Mouse (Mus musculus) cerebellum, adult 9-11 months (tissue): ENCODE measurements at regions not wholly inside any gene's neighbourhood (a gene's known extent, or its start where the extent isn't known, plus 50 kb on each side); places are given as distances from the start of the nearest gene placed in this dataset.

Experiments
- DNase-seq: peaks from one replicate; pipeline ENCODE4 v3.0.0; 2022

DNA sequence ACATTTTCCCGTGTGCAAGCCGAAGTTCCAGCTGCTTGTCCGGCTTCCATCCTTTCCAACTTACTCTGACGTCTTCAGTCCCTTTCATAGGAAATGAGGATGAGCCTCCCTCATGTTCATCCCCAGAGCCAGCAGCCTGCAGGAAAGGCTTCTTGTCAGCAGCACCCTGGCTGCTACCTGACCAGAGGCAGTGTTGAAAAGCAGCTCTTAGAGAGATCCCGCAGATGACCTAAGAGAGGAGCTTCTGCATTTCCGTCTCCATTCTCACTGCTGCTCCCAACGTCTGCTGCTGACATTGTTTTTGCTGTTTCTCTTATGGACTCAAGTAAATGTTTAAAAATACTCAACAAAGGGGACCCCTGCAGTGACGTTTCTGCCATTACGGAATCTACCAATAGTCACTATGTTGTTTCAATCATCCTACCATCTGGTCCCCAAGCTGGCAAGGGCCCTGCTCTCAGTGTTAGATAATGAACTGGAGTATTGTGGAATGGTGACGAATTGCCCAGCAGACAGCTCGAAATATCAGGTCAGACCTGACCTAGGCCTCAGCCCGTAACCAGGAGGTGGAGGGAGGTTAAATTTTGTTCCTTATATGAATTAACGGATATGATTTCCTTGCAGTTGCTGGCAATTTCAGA lies 151.0 kb upstream of the Paip1 start:
- DNase-seq: no peak

DNA sequence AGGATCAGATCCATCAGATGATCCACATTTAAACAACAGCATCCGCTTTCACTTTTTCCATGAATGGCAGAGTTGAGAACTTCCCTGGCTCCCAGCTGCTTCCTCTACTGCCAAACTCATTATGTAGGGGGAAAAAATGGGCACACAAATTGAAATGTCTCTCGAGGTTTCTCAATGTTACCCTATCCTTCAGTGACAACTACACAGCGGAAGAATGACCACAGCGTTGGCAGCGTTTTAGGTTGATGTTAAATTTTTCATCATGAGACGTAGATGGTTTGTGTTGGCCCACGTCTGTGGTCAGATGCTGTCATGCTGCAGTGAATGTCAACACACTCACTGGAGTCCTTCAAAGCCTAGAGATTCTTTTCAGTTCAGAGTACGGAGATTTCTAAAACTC lies 149.0 kb upstream of the Paip1 start:
- no peak for DNase-seq

DNA sequence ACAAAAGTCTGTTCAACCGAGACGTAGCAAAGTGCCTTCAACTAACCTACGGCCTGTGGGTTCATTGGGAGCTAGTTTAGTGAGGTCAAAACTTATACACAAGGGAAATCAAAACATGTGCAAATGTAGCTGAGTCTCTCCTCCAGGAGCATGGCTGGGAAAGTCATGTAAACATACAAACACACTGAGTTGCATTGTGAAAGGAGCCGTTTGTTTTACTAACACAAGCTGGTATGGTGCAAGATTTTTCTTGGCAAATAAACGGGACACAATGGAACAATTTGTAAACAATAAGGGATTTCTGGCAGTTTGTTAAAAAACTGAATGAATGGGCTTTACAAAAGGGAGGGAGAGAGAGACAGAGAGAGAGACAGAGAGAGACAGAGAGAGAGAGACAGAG lies 147.8 kb upstream of the Paip1 start:
- DNase-seq: no peak

DNA sequence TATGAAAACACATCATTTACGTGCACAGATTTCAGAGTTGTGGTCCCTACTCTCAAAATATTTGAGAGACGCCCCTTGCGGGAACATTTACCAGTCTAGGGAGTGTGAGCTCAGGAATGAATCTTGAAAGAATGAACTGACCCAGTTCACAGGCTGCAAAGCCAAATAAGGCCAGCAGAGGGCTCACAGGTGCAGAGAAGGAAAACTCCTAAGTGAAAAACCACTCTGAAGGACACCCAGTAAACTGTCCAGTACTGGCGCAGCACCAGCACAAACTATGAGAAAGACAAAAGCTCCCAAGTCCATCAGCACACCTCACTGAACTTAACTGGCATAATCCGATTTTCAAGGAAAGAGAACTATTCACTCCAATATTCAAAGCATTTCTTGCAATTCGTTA lies 145.0 kb upstream of the Paip1 start:
- peak; percentile 9 for DNase-seq

DNA sequence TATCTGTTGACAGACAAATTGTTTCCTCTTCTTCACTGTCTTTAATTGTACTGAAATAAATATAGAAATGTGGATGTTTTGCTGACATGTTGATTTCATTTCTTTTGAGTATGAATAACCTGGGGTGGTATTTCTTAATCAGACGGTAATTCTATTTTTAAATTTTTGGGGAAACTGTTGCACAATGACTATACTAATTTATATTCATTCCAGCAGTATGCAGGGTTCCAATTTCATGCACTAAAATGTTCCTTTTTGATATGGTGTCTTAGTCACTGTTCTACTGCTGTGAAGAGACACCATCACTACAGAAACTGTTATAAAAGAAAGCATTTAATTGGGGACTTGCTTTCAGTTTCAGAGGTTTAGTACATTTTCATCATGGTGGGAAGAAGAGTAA lies 119.2 kb upstream of the Paip1 start:
- no peak for DNase-seq

DNA sequence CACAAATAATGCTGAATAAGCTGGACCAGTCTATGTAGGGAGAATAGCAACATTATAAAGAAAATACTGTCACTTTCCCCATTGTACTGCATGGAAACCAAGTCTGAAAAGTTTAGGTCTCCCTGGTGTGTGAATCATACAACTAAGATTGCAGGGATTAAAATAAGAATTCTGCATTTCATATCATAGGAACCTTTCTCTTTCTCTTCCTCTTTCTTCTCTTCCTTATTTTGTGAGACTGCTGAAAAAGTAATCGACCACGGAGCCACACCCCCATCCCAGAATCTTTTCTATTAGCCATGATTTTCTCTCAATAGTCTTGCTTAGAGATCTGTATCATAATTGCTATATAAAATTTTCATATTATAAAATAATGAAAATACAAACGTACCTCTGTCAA lies 118.4 kb upstream of the Paip1 start:
- no peak for DNase-seq

DNA sequence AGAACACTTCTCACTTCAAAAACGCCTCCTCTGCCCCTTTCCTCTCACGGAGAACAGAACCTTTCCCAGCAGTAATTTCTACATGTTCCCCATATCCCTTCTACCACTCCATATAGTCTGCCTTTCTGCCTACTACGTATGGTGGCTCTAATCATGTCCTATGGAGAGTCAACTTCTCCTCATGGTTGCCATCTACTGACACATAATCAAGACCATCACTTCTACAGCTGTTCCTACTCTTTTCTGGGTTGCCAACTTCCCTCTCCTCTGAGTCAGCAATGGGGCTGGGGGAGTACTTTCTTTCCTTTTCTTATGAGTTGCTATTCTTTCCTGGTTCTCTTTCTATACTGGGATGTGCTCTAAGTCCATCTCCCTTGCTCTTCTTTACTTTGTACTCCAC lies 114.0 kb upstream of the Paip1 start:
- no peak for DNase-seq

DNA sequence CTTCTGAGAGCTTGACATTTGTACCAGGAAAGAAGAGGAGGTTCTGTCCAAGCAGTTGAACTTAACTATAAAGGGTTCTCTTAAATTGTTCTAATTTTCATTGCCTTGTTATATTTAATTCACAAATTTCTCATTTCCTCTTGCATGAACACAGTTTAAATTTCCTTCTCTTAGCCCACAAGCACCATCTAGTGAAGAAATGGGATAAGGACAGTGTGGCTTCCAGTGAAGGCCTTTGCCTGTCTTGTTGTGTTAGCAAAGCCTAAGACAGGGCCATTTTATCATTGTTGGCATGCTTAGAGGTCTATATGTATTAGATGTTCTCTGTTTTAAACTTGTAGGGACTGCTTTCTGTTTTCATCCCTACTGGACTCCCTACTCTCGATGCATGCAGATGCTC lies 110.0 kb upstream of the Paip1 start:
- no peak for DNase-seq

DNA sequence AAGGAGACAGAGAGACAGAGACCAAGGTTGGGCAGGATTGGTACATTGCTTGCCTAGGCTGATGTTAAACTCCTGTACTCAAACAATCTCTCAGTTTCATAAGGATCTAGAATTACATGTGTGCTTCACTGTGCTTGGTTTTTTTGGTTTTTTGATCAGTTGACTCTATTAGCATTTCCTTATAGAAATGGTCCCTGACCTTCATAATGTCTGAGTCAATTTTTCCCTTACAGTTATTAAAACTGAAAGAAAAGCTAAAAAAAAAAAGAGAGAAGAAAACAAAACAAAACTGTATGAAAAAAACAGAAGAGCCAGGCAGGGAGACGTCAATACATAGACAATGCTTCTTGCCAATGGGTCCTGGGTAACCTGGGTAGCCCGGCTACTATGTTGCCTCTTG lies 102.9 kb upstream of the Paip1 start:
- DNase-seq: no peak

DNA sequence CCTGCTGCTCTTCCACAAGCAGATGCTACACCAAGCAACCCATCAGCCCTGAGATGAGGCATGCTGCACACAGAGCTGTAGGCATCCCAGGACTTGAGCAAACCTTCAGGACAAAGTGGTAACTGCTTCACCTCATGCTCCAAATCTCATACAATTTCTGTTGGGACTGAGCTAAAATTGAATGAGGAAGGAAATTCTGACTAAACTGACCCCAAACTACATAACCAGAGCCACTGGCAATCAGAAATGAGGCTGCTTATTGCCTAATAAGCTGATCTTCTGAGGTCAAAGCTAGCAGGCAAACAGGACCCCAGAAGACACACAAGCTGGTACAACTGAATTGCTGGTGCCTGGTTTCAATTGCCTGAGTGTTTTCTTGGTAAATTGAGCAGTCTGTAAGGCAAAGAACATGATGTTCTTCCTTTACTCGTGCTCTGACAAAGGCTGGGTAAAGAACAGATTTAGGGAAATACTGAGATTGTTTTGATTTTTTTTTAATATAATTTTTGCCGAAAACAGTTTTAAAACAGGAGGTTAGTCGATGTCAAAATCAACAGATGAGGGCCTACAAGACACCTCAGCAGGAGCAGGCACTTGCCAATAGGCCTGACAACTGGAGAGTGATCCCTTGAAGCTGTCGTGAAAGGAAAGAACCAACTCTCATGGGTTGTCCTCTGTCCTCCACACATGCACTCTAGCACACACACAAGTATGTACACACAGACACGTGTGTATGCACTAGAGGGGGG lies 101.3 kb upstream of the Paip1 start:
- DNase-seq: no peak

DNA sequence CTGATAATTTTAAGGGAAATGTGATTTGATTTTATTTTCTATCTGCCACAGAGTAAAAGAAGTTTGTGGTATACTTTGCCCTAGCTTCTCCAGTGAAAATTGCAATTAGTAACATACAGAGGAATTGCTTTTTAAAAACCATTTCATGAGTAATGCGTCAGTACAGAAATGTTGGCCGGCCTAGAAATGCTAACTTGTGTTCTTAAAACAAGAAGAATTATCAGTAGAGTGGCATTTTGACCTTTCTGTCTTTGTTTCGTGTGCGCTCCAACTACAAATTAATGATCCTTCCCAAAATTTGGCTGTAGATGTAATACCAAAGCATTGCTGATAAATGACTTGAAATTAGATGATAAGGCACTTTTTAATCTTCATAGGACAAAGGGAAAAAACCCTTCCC lies 99.7 kb upstream of the Paip1 start:
- DNase-seq: no peak

DNA sequence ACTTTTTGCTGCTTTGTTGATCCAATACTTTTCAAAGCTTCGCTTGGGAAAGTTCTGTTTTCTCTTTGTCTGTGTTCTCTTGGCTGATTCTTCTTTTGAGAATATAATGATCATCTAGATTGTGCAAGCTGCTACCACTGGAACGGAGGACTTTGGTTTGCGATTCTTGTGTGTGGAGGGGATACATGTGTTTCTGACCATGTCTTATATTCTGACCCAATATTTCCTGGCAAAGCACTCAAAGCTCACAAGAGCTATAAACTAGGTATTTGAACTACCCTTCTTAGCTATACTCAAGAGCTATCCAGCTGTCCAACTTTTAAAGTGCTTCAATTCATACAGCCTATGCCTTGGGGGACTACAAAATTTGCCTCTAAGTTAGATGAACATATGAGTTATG lies 96.6 kb upstream of the Paip1 start:
- no peak for DNase-seq

DNA sequence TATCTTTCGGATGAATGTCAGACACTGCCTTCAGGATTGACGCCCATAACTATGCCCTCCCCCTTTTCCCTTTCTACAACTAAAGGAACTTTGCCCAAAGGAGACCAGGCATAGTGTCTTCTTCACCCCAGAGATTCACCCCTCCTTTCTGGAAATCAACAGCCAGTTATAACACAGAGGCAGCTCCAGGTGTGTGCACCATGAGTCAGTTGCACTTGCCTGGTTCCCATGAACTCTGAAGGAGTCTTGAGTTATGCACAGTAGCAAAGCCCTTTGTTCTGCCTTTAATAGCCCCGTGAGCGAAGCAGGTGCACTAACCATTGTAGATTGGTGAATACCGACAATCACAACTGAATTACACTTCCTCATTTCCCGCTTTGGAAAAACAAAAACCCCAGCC lies 94.5 kb upstream of the Paip1 start:
- DNase-seq: no peak

DNA sequence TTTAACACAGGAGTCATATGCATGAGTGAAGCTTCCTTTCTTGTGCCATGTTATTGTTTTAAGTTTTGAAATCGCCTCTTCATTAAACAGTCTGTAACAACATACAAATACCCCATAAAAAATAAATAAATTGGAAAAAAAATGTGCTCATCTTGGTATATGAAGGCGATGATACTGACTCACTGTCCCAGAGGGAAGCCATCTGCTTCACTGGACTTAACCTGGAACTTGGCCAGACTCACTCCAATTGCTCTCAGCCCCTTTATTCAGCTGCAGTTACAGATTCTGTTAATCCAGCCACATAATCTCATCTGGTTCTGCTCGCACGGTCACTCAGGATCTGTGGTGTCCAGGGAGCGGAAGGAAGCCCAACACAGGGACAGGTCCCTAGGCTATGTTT lies 90.5 kb upstream of the Paip1 start:
- no peak for DNase-seq

DNA sequence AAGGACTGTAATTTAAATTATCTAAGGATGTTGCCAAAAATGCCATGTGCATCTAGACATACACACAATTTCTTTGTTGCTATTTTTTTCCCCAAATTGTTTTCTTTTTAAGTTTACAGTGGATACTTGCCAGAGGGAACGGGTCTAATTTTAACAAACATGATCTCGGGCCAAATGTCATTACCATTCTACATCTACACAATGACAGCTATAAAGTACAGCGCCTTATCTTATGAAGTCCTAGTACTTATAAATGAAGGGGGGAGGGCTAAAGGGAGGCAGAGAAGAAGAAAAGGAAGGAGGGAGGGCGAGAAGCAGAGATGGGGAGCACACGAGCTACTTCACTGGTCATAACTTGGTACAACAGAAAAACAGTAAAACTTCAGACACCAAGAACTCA lies 89.4 kb upstream of the Paip1 start:
- no peak for DNase-seq

DNA sequence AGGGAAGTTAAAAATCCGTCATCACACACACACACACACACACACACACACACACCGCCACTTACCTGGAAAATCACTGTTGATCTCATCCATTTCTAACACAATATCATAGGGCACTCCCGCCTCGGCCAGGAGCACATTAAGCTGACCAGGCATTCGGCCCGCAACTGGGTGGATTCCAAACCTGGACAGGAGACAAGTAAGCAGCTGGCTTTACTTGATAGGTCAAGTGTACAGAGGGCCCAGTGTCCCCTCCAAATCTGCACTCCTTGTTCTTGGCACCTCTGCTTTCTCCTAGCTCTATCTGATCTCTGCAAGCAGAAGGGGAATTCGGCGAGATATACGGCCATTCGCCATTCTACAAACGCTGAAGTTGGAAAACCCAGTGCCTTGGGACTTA lies 88.6 kb upstream of the Paip1 start:
- no peak for DNase-seq

DNA sequence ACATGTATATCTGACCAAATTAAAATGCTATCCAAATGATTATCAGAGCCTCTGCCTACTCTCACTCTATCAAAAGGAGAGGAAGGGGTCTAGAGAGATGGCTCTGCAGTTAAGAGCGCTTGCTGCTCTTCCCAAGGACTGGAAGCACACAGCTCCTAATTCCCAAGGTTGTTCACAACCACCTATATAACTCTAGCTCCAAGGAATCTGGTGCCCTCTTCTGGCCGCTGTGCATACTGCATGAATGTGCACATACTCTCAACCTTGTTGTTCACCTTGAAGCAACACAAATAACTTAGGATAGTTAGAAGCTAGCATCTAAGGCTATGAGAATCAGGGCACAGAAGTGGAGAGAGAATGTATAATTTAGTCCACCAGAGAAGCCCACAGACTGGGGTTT lies 86.6 kb upstream of the Paip1 start:
- no peak for DNase-seq

DNA sequence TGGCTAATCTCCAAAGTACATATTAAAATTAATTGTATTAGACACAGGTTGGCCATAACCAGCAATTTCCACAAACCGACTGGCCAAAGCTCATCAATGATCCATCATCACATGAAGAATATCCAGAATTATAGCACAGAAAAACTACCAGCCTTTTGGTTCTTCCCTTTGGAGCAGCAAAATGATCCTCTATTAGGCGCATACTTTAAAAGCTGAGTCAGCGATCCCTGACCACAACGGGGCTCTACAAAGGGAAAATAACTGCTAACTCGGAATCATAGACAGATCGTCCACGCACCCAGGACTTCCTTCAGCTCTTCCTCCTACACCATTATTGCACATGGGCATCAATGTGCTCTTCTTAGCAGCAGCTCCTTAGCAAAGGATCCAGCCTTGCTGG lies 85.6 kb upstream of the Paip1 start:
- DNase-seq: no peak

DNA sequence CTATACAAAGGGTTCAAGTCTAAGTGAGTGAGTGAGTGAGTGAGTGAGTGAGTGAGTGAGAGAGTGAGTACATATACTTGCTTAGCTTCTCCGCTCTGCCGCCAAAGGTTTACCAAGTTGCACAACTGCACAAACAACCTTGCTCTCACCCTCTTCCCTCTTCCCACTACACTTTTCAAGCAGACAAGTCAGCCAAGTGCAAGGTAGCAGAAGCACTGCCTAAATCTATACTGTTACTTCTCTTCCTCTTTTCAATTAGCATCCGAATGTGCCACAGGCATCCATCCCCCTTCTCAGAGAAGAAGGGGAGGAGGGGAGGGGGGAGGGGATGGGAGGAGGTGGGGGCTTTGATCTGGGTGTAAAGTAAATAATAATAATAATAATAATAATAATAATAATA lies 80.4 kb upstream of the Paip1 start:
- DNase-seq: no peak

DNA sequence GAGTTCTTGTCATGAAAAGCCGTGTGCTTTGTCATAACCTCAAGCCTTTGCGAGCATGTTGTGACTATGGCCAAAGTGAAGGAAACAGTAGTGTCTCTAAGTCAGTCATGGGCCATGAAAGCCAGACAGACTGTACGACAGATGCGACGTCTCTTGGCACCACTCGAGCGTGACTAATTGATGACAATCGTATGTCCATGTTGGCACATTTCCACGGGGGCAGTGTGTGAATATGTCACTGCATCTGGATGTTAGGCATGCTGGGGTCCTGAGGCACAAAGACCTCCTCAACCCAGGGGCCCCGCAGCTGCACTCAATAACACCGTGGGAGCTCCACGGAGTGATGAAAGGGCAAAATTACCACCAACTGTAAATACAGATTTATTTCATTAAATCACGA lies 77.1 kb upstream of the Paip1 start:
- no peak for DNase-seq

DNA sequence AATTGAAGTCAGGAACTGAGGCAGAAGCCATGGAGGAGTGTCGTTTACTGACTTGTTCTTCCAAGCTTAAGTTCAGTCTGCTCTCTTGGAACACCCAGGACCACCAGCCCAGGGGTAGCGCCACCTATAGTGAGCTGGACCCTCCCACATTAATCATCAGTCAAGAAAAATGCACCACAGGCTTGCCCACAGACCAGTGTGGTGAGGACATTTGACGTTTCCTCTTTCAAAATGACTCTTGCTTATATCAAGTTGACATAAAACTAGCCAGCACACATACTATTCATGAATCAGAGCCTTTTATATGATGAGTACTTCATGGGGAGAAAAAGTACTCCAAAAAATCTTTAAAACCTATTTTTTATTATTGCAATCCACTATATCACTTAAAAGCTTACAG lies 69.7 kb upstream of the Paip1 start:
- no peak for DNase-seq

DNA sequence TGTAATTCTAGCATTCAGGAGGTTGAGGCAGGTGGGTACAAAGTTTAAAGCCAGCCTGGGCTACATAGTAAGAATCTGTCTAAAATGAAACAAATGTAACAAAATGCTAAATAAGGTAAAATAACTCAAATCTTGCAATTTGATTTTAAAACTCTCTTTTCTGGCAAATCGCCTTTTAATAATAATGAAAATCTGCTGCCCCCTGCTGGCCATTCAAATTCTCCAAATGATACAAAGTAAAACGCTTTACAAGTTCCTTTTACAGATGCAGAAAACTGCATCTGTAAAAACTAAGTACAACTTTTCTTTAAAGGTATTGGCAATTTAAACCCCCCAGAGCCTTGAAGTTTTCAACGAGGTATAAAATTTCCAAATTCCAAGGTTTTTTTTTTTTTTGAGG lies 65.0 kb upstream of the Paip1 start:
- no peak for DNase-seq

DNA sequence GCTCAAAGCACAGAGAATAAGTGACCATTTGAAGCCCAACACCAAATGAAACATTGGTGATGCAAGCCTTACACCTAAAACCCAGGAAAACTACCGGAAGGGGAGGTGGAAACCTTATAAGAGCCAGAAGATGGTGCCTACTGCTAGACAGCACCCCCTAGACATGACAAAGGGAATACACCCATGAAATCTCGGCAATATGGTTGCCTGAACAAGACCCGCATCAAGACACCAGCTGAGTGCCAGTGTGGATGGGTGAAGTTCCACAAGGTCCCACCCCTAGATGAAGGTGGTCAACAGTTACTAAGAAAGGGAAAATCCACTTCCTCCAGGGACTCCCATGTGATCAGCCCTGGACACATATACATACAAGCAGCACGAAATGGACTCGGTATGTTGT lies 64.2 kb upstream of the Paip1 start:
- DNase-seq: no peak

DNA sequence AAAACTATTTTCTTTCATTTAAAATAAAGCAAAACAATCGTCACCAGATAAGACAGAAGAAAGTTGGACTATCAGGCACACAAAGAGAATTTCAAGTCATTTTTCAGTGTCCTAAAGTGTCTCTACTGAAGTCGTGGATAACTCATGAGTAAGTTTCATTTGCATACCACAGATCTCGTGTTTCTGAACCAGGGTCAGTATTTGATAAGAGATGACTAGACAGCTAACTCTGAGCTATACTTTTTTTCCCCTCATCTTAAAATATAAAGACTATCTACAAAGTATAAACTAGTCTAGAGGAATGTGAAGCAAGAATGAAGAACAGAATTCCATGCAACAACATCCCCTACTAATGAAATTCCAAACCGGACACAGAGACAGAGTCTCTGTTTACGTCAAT lies 60.9 kb upstream of the Paip1 start:
- DNase-seq: no peak

DNA sequence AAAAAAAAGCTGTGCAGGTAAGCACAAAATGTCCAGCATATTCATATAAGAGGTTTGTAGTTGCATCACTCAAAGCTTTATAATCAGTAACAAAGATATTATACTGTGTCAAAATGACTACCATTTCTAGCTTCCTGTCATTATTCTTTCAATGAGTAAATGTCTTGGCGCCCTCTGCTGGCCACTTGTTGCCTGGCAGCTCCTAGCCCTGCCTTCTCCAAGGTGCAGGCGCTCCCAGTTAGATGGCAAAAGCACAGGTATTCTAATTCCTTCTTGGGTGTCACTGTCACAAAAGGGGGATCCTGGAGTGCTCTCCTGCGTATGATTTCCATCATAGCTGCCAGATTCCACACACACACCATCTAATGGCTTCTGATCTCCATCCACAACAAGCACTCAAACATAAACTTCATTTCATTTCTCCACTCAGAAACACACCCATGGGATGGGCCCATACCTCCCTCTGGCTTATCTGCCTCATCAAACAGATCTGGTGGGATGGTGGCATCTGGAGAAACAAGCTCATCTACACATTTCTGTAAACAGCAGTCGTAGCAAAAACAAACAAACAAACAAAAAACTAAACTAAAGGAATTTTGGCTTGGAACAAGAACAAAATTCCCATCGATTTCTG lies 49.9 kb upstream of the Paip1 start:
- peak; percentile 32 for DNase-seq
